Mouse (Mus musculus) spleen, adult 18-20 months (tissue): Measurements from ENCODE around the gene Dock7.
A peak's percentile ranks its signal among the peaks of the same experiment; 100 is the strongest.

ENCODE experiments used
- DNase-seq, 2 experiments: peaks; one replicate each; pipeline ENCODE4 v3.0.0; 2022; ENCODE audit warnings: mixed read lengths in 2 of 2

The Dock7 gene

GRCm38 (mm10) chr4:99119051-99119450 is 1.7 kb downstream of the Dock7 start:
- DNase-seq = no peak

DNA sequence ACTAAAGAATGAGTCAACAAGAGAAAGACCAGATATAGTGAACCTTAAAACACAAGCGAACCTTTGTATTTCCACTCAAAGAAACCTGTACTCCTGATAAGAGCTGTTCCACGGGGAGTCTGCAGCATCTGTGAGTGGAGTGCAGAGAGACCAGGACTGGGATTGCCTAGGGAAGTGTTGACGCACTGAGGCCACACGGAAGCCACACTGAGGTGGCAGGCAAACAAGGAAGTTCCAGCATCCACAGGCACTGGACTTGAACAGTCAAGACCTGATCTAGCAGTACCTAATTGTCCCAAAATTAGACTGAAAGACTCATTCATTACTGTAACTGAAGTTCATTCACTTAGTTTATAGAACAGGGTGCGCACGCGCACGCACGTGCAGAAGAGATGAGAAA is 4.9 kb downstream of the Dock7 start:
- no peak for DNase-seq

DNA sequence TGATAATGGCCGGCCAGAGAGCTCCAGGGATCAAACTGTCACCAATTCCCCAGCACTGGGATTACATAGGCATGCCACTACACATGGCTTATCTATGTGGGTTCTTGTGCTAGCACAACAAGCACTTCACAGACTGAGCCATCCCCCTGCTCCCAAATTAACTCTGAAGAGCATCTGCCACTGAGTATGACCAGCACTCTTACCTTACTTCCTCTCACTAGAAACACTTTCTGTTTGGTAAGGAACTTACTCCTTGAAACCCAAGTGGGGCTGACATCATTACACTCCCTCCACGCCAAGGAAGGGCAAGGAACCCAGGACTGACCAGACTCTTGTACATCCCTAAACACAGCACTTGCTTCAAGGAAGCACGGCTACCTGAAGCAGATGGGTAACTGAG is 9.0 kb downstream of the Dock7 start:
- DNase-seq = no peak

DNA sequence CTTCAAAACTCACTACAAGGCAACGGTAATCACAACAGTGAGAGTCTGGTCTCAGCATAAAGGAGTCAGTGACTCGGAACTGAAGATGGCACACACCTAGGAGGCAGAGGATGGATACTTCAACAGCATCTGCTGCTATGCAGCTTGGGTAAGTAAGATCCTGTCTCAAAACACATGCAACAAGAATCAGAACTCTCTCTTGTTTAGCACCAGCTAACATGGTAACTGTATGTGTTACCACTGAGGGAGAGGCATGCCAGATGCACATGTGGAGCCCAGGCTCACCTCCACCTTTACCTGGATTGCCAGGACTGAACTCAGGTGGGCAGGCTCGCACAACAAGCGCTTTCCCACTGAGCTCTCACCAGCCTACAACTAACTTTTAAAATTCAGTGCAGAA is 11.9 kb downstream of the Dock7 start:
- DNase-seq = no peak

GRCm38 (mm10) chr4:99102846-99103245 is 17.9 kb downstream of the Dock7 start:
- DNase-seq = no peak

DNA sequence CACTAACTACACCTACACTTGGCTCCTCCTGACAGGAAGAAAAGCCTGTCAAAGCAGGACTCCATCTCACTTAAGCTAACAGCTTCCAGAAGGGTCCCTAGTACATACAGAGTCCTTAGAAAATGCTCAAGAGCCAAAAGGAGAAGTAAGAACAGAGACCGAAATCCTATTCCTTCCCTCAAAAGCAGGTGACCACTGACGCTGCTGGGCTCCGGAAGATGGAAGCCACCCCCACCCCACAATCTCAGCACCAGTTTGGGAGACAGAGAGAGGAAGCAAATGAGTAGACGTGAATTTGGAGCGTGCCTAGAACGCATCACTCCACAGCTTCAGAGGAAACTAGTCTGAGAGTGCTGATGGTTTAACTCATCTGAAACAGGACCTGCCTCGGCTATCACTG is 20.0 kb downstream of the Dock7 start:
- DNase-seq = no peak

- DNase-seq = no peak
Measured at GRCm38 (mm10) chr4:99091777-99092176, 28.9 kb downstream of the Dock7 start.

GRCm38 (mm10) chr4:99091151-99091701 is 29.5 kb downstream of the Dock7 start:
- DNase-seq = no peak

DNA sequence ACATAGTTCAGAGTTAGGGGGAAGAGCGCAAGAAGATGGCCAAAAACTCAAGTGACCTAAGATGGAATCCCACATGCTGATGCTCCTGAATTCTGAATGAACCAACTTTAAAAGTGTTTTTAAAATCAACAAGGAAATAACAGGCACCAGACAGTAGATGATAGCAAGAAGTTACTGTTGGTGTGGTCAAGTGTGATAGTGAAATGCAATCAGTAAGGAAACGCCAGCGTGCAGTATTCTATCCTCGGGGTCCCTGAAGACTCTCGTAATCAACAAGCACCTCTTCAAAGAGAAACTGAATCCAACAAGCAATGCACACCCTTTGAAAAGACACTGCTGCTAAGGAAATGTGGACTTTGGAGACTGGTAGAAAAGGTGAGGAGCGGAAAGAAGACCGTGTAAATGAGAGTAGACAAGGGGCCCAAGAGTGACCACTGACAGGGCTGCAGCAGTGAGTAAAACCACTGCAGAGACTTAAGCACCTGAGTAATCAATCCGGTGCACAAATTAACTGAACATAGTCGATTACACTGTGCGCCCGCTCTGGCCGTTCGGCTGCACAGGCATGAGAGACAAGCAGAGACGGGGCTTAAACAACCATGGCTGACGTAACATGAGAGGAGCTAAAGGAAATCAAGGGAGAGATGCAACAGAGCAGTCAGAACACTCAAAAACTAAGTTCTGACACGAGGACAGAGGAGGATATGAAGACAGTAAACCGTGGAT is 32.8 kb downstream of the Dock7 start:
- DNase-seq = no peak

- no peak for DNase-seq
Measured at GRCm38 (mm10) chr4:99083862-99084261, 36.9 kb downstream of the Dock7 start.

- DNase-seq = no peak
Measured at GRCm38 (mm10) chr4:99081169-99081568, 39.5 kb downstream of the Dock7 start.

GRCm38 (mm10) chr4:99078005-99078404 is 42.7 kb downstream of the Dock7 start:
- no peak for DNase-seq

GRCm38 (mm10) chr4:99068806-99069205 is 51.9 kb downstream of the Dock7 start:
- no peak for DNase-seq

DNA sequence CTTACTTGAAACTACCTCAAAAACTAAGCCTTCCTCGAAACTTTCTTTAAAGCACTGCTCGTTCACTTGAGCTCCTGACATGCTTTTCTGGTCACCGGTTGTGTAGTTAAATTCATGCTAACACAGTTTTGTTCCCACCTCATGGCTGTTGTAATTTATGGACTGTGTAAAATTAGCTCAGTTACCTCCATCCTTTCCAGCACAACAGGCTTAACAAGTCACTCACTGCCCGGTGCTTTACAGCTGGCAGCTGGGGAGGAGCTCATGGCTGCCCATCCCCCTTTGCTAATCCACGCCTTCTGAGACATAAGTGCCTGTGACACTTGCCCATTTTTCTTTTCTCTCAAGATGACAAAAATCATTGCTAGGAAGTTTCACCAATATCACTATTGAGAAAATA is 56.2 kb downstream of the Dock7 start:
- DNase-seq = no peak

DNA sequence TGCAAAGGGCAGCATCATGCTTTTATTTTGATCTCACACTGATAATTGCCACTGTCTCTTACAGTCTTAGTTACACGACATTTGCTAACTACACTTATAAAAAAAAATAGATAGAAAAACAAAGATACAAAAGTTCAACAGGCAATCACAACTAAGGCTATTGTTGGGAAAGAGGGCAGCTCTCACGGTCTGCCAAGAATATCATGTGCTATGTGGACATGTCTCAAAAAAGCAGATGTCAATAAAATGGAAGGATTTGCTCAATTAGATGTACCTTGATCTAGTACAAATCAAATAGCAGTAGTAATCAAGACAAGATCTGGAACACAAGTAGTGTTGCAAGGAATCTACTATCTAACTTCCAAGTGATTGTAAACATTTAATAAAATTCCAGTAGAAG is 72.1 kb downstream of the Dock7 start:
- DNase-seq = no peak

GRCm38 (mm10) chr4:99046471-99046870 is 74.2 kb downstream of the Dock7 start:
- no peak for DNase-seq

DNA sequence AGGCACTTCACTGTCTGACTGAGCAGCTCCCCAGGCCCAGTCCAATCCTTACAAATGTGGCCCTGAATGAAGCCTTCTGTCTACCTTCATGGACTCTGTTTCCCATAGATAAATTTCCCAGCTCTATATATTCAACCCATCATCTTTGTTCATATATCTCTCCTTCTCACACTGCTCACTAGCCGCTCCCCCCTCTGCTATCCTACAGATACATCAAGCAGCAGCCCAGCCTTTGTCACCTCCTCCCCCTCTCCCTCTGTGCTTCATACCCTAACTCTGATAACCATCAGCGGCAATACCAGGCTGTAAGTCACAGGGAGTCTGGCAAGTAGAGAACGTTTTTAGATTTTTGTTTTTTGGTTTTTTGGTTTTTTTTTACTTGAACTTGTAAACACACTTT is 75.9 kb downstream of the Dock7 start:
- no peak for DNase-seq

- peak in 1 of 2 experiments; percentile 8 for DNase-seq
Measured at GRCm38 (mm10) chr4:99032921-99033320, 87.8 kb downstream of the Dock7 start.

DNA sequence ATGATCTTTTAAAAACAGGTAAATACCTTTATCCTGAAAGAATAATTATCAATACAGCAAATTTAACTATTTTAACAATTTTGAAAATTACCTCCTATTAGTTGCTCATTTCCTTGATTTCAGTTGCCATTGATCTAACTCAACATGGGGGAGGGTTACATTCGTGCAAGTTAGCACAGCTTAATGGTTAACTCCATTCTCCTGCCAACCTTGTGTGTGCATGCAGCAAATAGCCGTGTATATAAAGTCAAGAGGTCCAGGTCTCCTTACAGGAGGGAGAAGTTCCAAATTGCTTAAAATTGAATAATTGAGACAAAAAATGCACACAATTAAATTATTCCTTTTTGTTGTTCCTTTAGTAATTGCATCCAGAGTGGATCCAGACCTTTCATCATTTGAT is 90.0 kb downstream of the Dock7 start, which contains the start of gene Angptl3:
TSS of gene Angptl3 (plus strand) at position 269 of the 400 bp plus-strand sequence.
- no peak for DNase-seq

- no peak for DNase-seq
Measured at GRCm38 (mm10) chr4:99028377-99028776, 92.3 kb downstream of the Dock7 start.

GRCm38 (mm10) chr4:99022221-99022620 is 98.5 kb downstream of the Dock7 start:
- no peak for DNase-seq

DNA sequence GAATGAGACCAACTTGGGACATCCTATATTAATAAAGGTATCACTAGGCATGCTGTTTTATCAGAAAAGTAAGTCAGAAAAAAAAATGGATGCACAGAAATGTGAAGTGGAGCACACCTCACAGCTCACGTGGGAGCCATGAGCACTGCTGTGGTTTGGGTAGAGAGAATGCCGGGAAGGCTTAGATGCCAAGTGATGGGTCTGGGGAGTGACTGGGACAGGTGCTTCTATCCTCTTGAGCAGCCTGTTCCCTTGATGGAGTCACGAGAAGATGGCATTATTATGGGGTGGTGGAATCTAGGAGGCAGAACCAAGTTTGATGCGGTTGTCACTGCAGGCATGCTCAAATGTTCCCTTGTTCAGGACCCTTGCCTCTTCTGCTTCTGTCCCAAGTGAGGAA is 109.7 kb downstream of the Dock7 start:
- no peak for DNase-seq

DNA sequence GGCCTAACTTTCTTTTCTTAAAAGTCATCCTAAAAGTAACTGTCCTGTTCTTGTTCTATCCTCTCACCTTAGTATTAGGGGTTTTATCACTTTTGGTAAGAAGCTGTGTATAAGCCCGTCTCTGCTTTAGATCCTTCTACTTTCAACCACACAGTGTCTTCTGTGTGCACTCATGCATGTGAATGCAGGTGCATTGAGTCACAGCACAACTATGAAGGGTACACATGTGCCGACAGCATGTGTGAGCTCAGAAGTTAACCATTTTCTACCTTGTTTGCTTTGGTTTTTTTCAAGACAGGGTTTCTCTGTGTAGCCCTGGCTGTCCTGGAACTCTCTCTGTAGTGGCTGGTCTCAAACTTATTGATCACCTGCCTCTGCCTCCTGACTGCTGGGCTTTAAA is 114.4 kb downstream of the Dock7 start:
- no peak for DNase-seq

DNA sequence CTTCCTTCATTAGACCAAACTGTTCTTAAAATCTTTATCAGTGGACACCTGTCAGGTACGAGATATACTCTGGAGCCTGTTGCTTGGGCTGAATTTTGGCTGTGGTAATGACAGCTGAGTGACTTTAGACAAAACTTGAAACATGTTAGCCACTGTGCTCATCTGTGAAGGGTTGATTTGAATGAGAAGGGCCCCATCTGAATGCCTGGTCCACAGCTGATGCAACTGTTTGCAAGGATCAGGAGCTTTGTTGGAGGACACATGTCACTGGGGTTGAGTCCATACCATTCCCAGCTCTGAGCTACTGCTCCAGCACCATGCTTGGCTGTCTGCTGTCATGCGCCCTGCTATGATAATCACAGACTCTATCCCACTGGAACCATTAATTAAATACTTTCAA is 115.1 kb downstream of the Dock7 start:
- no peak for DNase-seq

DNA sequence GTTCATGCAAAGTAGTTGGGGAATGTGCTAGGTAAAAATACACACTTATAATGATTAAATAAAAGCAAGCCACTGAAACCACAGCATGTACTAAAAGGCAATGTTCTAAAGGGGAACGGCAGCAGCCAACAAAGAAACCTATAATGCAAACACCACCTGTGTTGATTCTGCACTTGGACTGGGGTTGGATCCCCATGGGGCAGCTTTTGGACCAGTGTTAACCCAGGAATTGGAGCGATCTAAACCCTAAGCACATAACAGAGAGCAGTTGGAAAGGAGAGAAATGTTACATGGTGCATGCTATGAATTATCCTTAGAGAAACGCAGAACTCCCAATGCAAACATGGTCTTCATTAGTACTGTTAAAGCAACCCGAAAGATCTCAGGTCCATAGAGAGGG is 127.2 kb downstream of the Dock7 start:
- no peak for DNase-seq
